Mouse (Mus musculus): Measurements from ENCODE around the gene Kcnt1. TPM values are rescaled to one million over a fixed set of nuclear protein-coding genes. Genes with fewer than 3 reads are reported as not detected.

Kcnt1 gene
- polyA plus RNA-seq, 1 experiment from 2014 or later: not detected

Other genes starting within 250 kb of the Kcnt1 start
- not detected in 3 replicates for gene Ccdc183, start 246.1 kb upstream of the Kcnt1 start, polyA plus RNA-seq (2018)
- 22.2 to 28.7 TPM (median 23.3 TPM) in 3 replicates for gene Tmem141, start 241.7 kb upstream of the Kcnt1 start, polyA plus RNA-seq (2018)
- 12.7 to 19.5 TPM (median 16.6 TPM) in 3 replicates for gene Fcna, start 235.7 kb upstream of the Kcnt1 start, polyA plus RNA-seq (2018)
- not detected in 3 replicates for gene Lcn8, start 210.6 kb upstream of the Kcnt1 start, polyA plus RNA-seq (2018)
- gene Lcn5, start 205.8 kb upstream of the Kcnt1 start, polyA plus RNA-seq (2018): not detected in 3 replicates
- gene Lcn6, start 186.9 kb upstream of the Kcnt1 start, polyA plus RNA-seq (2018): not detected in 3 replicates
- not detected in 3 replicates for gene Lcn10, start 181.0 kb upstream of the Kcnt1 start, polyA plus RNA-seq (2018)
- gene Obp2a, start 163.7 kb upstream of the Kcnt1 start, polyA plus RNA-seq (2018): not detected in 3 replicates
- gene Bmyc, start 157.0 kb upstream of the Kcnt1 start, polyA plus RNA-seq (2018): 8.6 to 19.6 TPM (median 15.7 TPM) in 3 replicates
- not detected in 3 replicates for gene Obp2b, start 126.7 kb upstream of the Kcnt1 start, polyA plus RNA-seq (2018)
- not detected in 3 replicates for gene Lcn3, start 98.2 kb upstream of the Kcnt1 start, polyA plus RNA-seq (2018)
- gene Lcn11, start 86.7 kb upstream of the Kcnt1 start, polyA plus RNA-seq (2018): not detected in 3 replicates
- not detected in 3 replicates for gene Gm13539, start 81.5 kb upstream of the Kcnt1 start, polyA plus RNA-seq (2018)
- not detected in 3 replicates for gene Glt6d1, start 47.9 kb upstream of the Kcnt1 start, polyA plus RNA-seq (2018)
- gene Lcn9, start 40.6 kb upstream of the Kcnt1 start, polyA plus RNA-seq (2018): not detected in 3 replicates
- not detected in 3 replicates for gene Sohlh1, start 16.5 kb upstream of the Kcnt1 start, polyA plus RNA-seq (2018)
- gene Camsap1, start 119.5 kb downstream of the Kcnt1 start, polyA plus RNA-seq (2018): 4.0 to 19.1 TPM (median 6.9 TPM) in 3 replicates
- 16.6 to 30.2 TPM (median 21.0 TPM) in 3 replicates for gene Ubac1, start 158.0 kb downstream of the Kcnt1 start, polyA plus RNA-seq (2018)